Mouse (Mus musculus) intestine, embryonic 15.5 days (tissue): ENCODE measurements at regions not wholly inside any gene's neighbourhood (a gene's known extent, or its start where the extent isn't known, plus 50 kb on each side); places are given as distances from the start of the nearest gene placed in this dataset.
A peak's percentile ranks its signal among the peaks of the same experiment; 100 is the strongest.

Source experiments
- ATAC-seq: fragments of 200-750 bp; cut with Nextera tagmentation; 2 replicates; pipeline ENCODE4 v1.8.0; 2017; ENCODE audit warnings: moderate TSS enrichment, moderate library complexity
- H3K27ac ChIP-seq: fragments of 300-500 bp; sonication (generic); 2 replicates; pipeline ENCODE4 v1.5.1; 2015; ENCODE audit warnings: mild to moderate bottlenecking, inconsistent platforms
- H3K27me3 ChIP-seq: fragments of 300-500 bp; sonication (generic); replicated peaks from 2 replicates; pipeline ENCODE4 v1.6.1; 2015; ENCODE audit warnings: inconsistent platforms
- H3K36me3 ChIP-seq: fragments of 300-500 bp; sonication (generic); 2 replicates; pipeline ENCODE4 v1.6.1; 2015; ENCODE audit warnings: inconsistent platforms
- H3K4me1 ChIP-seq: fragments of 300-500 bp; sonication (generic); replicated peaks from 2 replicates; pipeline ENCODE4 v1.6.1; 2015; ENCODE audit warnings: inconsistent platforms
- H3K4me2 ChIP-seq: fragments of 300-500 bp; sonication (generic); replicated peaks from 2 replicates; pipeline ENCODE4 v1.6.1; 2015; ENCODE audit warnings: mild to moderate bottlenecking, inconsistent platforms
- H3K4me3 ChIP-seq: fragments of 300-500 bp; sonication (generic); replicated peaks from 2 replicates; pipeline ENCODE4 v1.5.1; 2015; ENCODE audit warnings: inconsistent platforms
- H3K9ac ChIP-seq: fragments of 300-500 bp; sonication (generic); 2 replicates; pipeline ENCODE4 v1.6.1; 2015; ENCODE audit warnings: inconsistent platforms
- H3K9me3 ChIP-seq: fragments of 300-500 bp; sonication (generic); 2 replicates; pipeline ENCODE4 v1.6.1; 2016; ENCODE audit warnings: inconsistent platforms
- WGBS: fragments of 180-500 bp; shearing (Covaris S2); methylation state at CpG from one replicate; pipeline ENCODE4 v1.1.7; 2015; 5-methylcytosine and 5-hydroxymethylcytosine counted together

DNA sequence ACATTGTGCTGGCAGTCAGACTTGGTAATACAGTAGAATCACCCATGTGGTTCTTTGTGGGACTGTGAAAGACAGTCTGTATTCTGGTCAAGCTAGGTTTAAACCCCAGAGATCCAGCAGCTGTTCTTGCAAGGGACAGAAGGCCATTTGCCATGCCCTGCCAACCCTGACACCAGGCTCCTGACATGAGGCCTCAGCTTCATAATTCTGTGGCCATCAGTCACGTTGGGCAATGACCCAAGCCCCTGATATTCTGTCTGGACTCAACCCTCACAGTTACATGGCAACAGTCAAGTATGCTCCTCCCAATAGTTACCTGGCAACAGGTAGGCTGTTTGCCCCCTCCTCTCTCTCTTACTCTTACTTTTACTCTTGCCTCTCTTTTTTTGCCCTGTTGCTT lies 221.3 kb downstream of the Serpinb8 start:
- H3K9ac ChIP-seq = no peak overlapping the region
- H3K4me2 ChIP-seq = no peak overlapping the region
- H3K9me3 ChIP-seq = no peaks in the 10 kb centered on the region
- H3K4me3 ChIP-seq = no peak overlapping the region
- H3K4me1 ChIP-seq = no peaks in the 10 kb centered on the region
- H3K27ac ChIP-seq = no peak overlapping the region
- no peaks in the 10 kb centered on the region for H3K27me3 ChIP-seq
- H3K36me3 ChIP-seq = no peaks in the 10 kb centered on the region
- 47% methylated on average over 1 of the region's 1 CpGs for WGBS
- ATAC-seq = no peak

DNA sequence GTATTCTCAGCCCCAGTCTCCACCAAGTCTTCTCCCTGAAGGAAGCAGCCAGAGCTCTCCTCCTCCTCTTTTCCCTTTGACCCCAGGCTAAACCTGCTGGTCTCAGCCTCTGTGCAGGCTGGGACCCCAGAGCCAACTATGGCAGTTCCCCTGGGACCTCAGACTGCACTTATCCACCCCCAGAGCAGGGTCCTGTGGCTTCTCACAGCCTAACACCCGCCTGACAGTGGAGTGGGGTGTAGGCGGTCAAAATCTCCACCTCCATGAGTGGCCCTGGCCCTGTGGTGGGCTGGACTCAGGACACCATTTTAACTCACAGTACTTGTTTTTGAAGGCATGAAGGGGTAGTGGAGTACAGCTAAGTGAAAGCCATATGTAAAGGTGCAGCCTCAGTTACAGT lies 222.1 kb downstream of the Serpinb8 start:
- WGBS = 72% methylated on average over 2 of the region's 2 CpGs
- no peak overlapping the region for H3K4me3 ChIP-seq

DNA sequence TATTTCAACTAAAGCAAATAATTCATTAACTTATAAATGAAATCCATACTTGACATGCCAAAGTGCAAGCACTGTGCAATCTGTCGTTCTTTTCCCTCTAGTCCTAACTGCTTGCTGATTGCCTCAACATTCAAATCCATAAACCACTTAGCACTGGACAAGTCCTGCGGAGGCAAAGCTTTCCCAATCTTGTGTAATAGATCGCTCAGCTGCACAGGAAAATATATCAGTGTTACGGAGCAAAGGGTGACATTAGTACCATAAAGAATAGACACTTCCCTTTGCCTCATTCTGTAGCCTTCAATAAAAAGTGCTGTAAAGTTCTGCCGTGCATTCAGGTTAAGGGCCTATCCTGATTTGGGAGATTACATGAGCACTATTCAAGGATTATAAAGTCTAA lies 248.1 kb downstream of the Serpinb8 start:
- ATAC-seq = peak; percentile 81
- H3K36me3 ChIP-seq = no peaks in the 10 kb centered on the region
- no peaks in the 10 kb centered on the region for H3K9me3 ChIP-seq
- H3K9ac ChIP-seq = no peak overlapping the region
- H3K4me1 ChIP-seq = no peaks in the 10 kb centered on the region
- no peak overlapping the region for H3K4me3 ChIP-seq
- no peak overlapping the region for H3K27ac ChIP-seq
- H3K4me2 ChIP-seq = no peak overlapping the region
- H3K27me3 ChIP-seq = no peaks in the 10 kb centered on the region
- WGBS = 58% methylated on average over 5 of the region's 5 CpGs

More for the DNA sequence above, 222.1 kb downstream of the Serpinb8 start:
- no peaks in the 10 kb centered on the region for H3K36me3 ChIP-seq
- H3K9ac ChIP-seq = no peak overlapping the region
- H3K4me1 ChIP-seq = no peaks in the 10 kb centered on the region
- no peak overlapping the region for H3K27ac ChIP-seq
- no peaks in the 10 kb centered on the region for H3K27me3 ChIP-seq
- no peak overlapping the region for H3K4me2 ChIP-seq
- H3K9me3 ChIP-seq = no peaks in the 10 kb centered on the region
- no peak for ATAC-seq

DNA sequence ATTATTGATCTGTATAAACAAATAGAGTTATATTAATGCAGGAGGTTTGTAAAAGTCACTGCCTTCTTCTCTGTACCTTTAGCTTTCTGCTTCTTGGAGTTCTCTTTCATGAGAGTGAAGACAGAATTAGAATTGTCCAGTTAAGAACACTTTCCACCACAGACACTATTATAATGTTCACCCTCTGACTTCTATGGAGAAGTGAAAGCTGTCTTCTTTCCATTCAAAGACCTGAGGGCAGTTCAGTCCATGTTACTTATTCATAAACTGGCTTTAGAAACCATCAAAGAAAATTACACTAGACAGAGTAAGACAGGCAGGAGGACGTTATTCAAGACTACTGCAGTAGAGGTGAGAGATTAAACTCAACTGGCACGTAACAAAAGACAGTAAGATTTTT lies 262.6 kb downstream of the Serpinb8 start:
- no peak for ATAC-seq
- no peaks in the 10 kb centered on the region for H3K9me3 ChIP-seq
- WGBS = 63% methylated on average over 2 of the region's 2 CpGs

DNA sequence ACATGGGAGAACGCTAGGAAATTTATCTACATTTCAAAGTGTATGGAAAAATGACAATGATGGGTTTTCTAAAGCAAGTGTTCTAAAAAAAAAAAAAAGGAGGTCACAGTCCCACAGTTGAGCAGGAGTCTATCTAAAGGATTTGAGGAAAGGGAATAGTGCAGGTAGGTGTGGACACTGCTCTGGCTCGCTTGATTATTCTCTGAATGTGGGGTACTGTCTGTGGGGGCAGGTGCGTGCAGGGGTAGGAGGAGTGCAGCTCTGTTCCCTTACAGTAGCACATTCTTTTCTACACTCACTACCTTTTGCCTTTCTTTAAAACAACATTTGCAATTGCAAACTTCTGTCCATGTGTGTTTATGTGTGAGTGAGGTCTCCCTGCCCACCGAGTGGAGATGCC lies 263.2 kb downstream of the Serpinb8 start:
- WGBS = 89% methylated on average over 4 of the region's 4 CpGs

More for the DNA sequence above, 262.6 kb downstream of the Serpinb8 start:
- no peaks in the 10 kb centered on the region for H3K27me3 ChIP-seq
- H3K9ac ChIP-seq = no peak overlapping the region
- no peaks in the 10 kb centered on the region for H3K4me1 ChIP-seq
- H3K4me2 ChIP-seq = no peak overlapping the region
- H3K27ac ChIP-seq = no peak overlapping the region
- H3K4me3 ChIP-seq = no peak overlapping the region
- H3K36me3 ChIP-seq = no peaks in the 10 kb centered on the region

DNA sequence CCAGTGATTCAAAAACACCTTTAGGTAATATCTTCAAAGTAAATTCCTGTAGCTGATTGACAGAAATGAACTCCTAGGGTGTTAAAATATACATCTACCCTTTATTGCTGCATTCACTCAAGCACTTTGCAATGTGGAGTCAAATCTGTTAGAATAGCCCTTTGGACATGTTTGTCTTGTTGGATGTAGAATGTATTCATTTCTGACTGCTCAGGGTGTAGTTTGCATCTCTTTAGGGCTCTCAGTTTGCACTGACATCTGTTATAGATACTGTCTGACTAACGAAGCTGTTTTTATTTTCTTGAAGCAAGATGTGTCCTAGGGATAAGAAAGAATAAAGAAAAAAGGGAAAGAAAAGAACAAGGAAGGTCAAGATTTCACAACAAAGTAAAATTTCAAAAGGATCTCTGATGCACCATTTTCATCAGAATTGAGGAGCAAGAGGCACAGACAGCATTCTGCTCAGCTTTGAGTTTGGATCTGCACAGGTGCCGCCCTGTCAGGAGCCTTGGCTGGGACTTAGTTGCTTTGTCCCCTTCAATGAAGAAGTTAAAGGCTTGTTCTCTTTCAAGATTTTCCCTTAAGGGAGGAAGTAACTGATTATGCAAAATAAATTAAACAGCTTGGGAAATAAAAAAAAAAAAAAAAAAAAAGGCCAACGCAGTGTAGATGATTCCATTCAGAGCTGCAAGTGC lies 308.1 kb downstream of the Serpinb8 start:
- Histone ChIP-seq H3K4me1 (no peaks in the 10 kb centered on the region), H3K27ac (no peak overlapping the region), H3K27me3 (no peaks in the 10 kb centered on the region), H3K4me2 (no peak overlapping the region), H3K9me3 (no peaks in the 10 kb centered on the region), H3K9ac (no peak overlapping the region), H3K36me3 (no peaks in the 10 kb centered on the region), H3K4me3 (no peak overlapping the region)
- ATAC-seq = no peak
- 60% methylated on average over 3 of the region's 3 CpGs for WGBS

More for the DNA sequence above, 263.2 kb downstream of the Serpinb8 start:
- no peak for ATAC-seq
- no peak overlapping the region for H3K9ac ChIP-seq
- H3K4me3 ChIP-seq = no peak overlapping the region
- H3K27ac ChIP-seq = no peak overlapping the region
- H3K36me3 ChIP-seq = no peaks in the 10 kb centered on the region
- no peaks in the 10 kb centered on the region for H3K27me3 ChIP-seq
- H3K4me2 ChIP-seq = no peak overlapping the region
- H3K9me3 ChIP-seq = no peaks in the 10 kb centered on the region
- H3K4me1 ChIP-seq = no peaks in the 10 kb centered on the region

DNA sequence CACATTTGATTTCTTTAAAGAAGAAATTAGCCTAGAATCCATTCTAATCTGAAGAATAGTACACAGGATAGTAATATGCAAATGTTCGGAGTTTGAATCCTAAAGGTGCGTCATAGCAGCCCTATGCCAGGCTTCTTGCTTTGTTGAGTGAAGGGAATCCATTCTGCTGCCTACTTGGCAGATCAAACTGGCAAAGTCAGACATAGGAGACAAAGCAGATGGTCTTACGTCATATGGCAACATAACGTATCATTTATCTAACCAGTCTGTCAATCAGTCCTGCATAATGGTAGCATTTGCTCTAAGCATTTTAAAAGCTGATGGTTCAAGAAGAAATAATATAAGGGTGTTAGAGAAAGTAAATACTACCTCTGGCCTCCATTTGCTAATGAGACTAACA lies 309.5 kb downstream of the Serpinb8 start:
- H3K27me3 ChIP-seq = no peaks in the 10 kb centered on the region
- H3K27ac ChIP-seq = no peak overlapping the region
- H3K9ac ChIP-seq = no peak overlapping the region
- H3K36me3 ChIP-seq = no peaks in the 10 kb centered on the region
- no peak overlapping the region for H3K4me3 ChIP-seq
- no peaks in the 10 kb centered on the region for H3K9me3 ChIP-seq
- 93% methylated on average over 4 of the region's 4 CpGs for WGBS
- H3K4me2 ChIP-seq = no peak overlapping the region
- no peaks in the 10 kb centered on the region for H3K4me1 ChIP-seq
- no peak for ATAC-seq

DNA sequence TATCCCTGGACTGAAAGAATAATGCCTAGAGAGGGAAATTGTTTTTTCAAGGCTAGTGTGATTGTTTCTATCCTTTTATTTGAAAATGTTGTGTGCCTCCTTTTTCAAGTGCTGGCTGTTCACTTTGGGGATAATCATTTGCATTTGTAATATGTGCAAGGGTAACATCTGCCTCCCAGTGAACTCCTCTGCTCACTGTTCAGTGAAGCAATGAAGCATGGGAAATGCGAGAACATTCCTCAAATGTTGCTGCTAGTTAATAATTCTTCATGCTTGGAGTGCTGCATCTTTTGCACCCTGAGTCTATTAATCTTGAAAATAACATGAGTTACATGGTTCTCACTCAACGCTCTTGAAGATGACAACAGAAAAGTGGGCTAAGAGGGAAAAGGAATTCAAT lies 310.6 kb downstream of the Serpinb8 start:
- Histone ChIP-seq H3K4me1 (no peaks in the 10 kb centered on the region), H3K36me3 (no peaks in the 10 kb centered on the region), H3K27me3 (no peaks in the 10 kb centered on the region), H3K9me3 (no peaks in the 10 kb centered on the region), H3K4me3 (no peak overlapping the region), H3K9ac (no peak overlapping the region), H3K4me2 (no peak overlapping the region), H3K27ac (no peak overlapping the region)
- ATAC-seq = no peak
- 63% methylated on average over 2 of the region's 2 CpGs for WGBS

DNA sequence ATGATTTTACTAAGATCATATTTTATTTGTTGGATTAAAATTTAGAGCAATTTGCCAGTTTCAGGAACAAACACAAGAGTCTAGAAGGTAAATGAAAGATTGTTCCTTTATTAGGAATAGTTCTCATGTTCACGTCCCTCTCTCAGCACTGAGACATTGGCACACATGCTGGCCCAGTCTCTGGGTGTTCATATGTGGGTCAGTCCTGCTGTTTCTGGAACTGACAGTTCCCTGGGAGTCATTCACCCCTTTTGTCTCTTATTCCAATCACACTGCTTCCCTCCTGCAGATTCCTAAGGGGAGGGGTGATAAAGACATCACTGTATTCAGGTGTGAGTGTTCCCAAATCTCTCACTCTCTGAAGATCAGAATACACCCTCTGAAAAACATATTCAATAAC lies 311.1 kb downstream of the Serpinb8 start:
- Histone ChIP-seq H3K4me1 (no peaks in the 10 kb centered on the region), H3K36me3 (no peaks in the 10 kb centered on the region), H3K9ac (no peak overlapping the region), H3K4me3 (no peak overlapping the region), H3K9me3 (no peaks in the 10 kb centered on the region), H3K4me2 (no peak overlapping the region), H3K27me3 (no peaks in the 10 kb centered on the region), H3K27ac (no peak overlapping the region)
- 74% methylated on average over 1 of the region's 1 CpGs for WGBS
- ATAC-seq = no peak

DNA sequence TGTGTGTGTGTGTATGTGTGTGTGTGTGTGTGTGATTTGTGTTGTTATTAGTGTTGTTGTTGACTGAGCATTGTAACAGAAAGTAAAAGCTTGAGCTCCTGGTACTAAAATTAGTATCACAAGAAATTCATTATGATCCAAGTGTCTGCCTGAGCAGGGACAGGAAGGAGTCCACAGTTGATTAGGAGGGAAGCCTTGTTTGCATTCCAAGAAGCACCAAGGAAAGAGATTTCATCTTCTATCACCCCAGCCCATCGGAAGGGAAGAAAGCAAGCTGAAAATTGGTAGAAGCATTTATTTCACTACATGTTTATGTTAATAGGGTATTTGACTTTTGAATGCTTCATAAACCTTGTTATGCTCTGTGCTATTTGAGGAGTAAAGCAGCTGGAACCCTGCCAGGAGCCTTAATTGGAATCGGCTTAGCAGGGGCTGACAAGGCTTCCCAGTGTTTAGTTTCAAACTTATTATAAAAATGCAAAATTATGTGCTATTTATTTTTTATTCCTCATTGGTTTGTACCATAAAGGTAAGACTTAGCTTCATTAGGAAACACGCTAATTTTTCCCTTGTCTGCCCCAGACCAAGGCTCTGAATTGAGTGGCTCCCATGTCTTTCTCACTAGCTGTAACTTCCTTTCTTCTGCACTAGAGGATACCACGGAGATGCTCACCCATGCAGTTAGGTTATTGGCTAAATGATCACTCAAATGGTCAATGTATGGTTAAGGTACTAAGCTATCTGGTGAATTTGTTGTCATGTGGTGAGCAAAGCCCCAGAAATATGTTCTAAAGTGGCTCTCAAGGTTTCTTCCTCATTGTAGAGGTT lies 318.6 kb downstream of the Serpinb8 start:
- Histone ChIP-seq H3K36me3 (no peaks in the 10 kb centered on the region), H3K4me1 (no peaks in the 10 kb centered on the region), H3K9ac (no peak overlapping the region), H3K27me3 (no peaks in the 10 kb centered on the region), H3K27ac (no peak overlapping the region), H3K9me3 (no peaks in the 10 kb centered on the region), H3K4me2 (no peak overlapping the region), H3K4me3 (no peak overlapping the region)
- WGBS = 62% methylated on average over 4 of the region's 4 CpGs
- no peak for ATAC-seq

DNA sequence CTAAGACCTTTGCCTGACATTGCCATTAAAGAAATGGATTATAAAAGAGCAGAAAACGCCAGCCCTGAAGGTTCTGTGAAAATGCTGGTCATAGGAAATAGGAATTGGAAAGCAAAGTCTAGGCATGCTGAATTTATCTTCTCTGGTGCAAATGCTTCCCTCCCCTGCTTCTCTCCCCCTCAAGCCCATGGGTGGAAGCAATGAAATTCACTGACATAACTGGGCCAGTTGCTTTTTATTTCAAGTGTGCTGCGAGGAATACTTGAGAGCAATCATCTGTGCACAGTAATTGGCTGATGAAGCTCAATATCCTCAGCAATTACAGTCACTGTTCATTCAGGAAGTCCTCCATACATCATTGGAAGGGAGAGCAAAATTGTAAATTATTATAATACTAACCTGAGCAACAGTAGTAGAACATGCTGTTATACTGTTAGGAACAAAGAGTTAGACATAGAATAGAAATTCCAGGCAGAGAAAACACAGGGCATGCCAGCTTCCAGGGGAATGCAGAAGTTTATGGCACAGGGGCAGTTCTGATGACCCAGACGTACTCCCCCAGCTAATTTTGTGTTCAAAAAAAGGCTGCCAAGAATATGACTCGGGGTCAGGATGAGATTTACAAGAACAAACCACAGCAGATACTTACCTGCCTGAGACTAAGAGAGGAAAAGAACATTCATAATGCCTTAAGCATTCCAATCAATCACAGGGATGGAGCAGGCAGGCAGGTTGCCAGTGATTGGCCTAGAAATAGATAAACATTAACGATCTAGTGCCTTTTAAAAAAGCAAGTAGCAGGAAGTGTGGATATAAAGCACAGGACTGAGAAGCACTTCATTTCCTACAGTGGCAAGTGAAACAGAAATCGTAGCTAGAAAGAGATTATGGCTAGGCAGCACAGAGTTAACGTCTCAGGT lies 325.1 kb downstream of the Serpinb8 start:
- Histone ChIP-seq H3K27me3 (no peaks in the 10 kb centered on the region), H3K9me3 (no peaks in the 10 kb centered on the region), H3K4me3 (no peak overlapping the region), H3K27ac (no peak overlapping the region), H3K36me3 (no peaks in the 10 kb centered on the region), H3K9ac (no peak overlapping the region), H3K4me1 (no peaks in the 10 kb centered on the region), H3K4me2 (no peak overlapping the region)
- no peak for ATAC-seq
- 18% methylated on average over 7 of the region's 7 CpGs for WGBS

DNA sequence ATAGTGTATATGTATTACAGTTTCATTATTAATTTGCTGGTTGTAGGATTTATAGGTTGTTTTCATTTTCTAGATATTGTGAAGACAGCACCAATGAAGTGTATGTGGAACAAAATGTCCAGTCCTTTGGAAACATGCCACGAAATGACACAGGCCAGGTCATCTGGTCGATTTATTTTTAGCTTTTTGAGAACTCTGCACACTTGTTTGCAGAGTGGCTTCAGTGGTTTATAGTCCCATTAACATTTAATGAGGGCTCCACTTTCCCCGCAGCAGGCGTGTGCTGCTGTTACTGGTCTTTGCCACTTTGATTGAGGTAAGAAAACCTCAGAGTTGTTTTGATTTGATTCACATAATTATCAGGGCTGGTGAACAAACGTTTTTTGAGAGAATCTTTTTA lies 327.2 kb downstream of the Serpinb8 start:
- no peak overlapping the region for H3K9ac ChIP-seq
- no peak overlapping the region for H3K27ac ChIP-seq
- H3K4me2 ChIP-seq = no peak overlapping the region
- no peaks in the 10 kb centered on the region for H3K36me3 ChIP-seq
- no peak for ATAC-seq
- H3K9me3 ChIP-seq = no peaks in the 10 kb centered on the region
- no peak overlapping the region for H3K4me3 ChIP-seq
- H3K4me1 ChIP-seq = no peaks in the 10 kb centered on the region
- H3K27me3 ChIP-seq = no peaks in the 10 kb centered on the region
- WGBS = 25% methylated on average over 5 of the region's 5 CpGs
